Mouse (Mus musculus): ENCODE results near the gene Trim9. TPM values are rescaled to one million over a fixed set of nuclear protein-coding genes. Genes with fewer than 3 reads are reported as not detected.

The Trim9 gene
- polyA plus RNA-seq, 1 experiment = not detected

- no peak for TF ChIP-seq TAL1 (IDR thresholded peaks at IDR 0.05; ENCODE audit: low read length)
- TF ChIP-seq GATA1 (IDR thresholded peaks at IDR 0.05; ENCODE audit: low read length) = no peak
- Histone ChIP-seq H3K4me1 (ENCODE audit: control insufficient read depth) (no peaks in the 10 kb centered on the region), H3K36me3 (ENCODE audit: control insufficient read depth) (no peaks in the 10 kb centered on the region), H3K27me3 (ENCODE audit: control insufficient read depth) (no peaks in the 10 kb centered on the region), H3K4me3 (replicated peaks) (no peak overlapping the region), H3K9me3 (ENCODE audit: control insufficient read depth, low read length) (no peaks in the 10 kb centered on the region)
Measured at GRCm38 (mm10) chr12:70360276-70360675, 12.9 kb upstream of the Trim9 start.

GRCm38 (mm10) chr12:70359443-70359842 lies 12.0 kb upstream of the Trim9 start:
- TF ChIP-seq GATA1 (IDR thresholded peaks at IDR 0.05; ENCODE audit: low read length) = no peak
- TF ChIP-seq TAL1 (IDR thresholded peaks at IDR 0.05; ENCODE audit: low read length) = no peak
- Histone ChIP-seq H3K36me3 (ENCODE audit: control insufficient read depth) (no peaks in the 10 kb centered on the region), H3K4me1 (ENCODE audit: control insufficient read depth) (no peaks in the 10 kb centered on the region), H3K4me3 (replicated peaks) (no peak overlapping the region), H3K27me3 (ENCODE audit: control insufficient read depth) (no peaks in the 10 kb centered on the region), H3K9me3 (ENCODE audit: control insufficient read depth, low read length) (no peaks in the 10 kb centered on the region)

DNA sequence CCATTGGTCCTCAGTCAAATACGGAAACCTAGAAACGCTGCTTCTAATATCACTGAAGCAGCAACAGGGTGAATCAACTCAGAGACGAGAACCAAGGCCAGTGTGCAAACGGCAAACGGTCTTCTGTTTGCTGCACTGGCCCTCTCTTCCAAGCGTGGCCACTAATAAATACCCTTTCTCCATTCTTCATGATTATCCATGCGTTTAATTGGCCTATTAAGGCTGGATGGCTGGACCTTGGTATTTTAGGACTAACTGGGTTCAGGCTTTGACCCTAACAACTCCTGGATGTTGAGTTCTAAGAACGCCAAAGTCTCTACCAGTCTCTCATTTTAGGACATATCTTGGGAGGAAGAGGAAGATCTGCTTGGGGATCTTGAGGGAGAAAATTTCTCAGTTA lies 7.5 kb upstream of the Trim9 start:
- H3K4me1 ChIP-seq (ENCODE audit: control insufficient read depth) = no peaks in the 10 kb centered on the region
- TF ChIP-seq TAL1 (IDR thresholded peaks at IDR 0.05; ENCODE audit: low read length) (no peak), GATA1 (IDR thresholded peaks at IDR 0.05; ENCODE audit: low read length) (no peak)
- no peaks in the 10 kb centered on the region for H3K9me3 ChIP-seq (ENCODE audit: control insufficient read depth, low read length)
- peaks cover 2% of the 10 kb centered on the region; the same call in 1 of the 2 replicates for H3K27me3 ChIP-seq (ENCODE audit: control insufficient read depth)
- no peak overlapping the region for H3K4me3 ChIP-seq (replicated peaks)
- H3K36me3 ChIP-seq (ENCODE audit: control insufficient read depth) = no peaks in the 10 kb centered on the region

GRCm38 (mm10) chr12:70350490-70350889 lies 3.1 kb upstream of the Trim9 start:
- no peak overlapping the region for H3K4me3 ChIP-seq (replicated peaks)
- peaks cover 2% of the 10 kb centered on the region; the same call in 1 of the 2 replicates for H3K9me3 ChIP-seq (ENCODE audit: control insufficient read depth, low read length)
- H3K4me1 ChIP-seq (ENCODE audit: control insufficient read depth) = peaks cover 18% of the 10 kb centered on the region
- no peak for TF ChIP-seq GATA1 (IDR thresholded peaks at IDR 0.05; ENCODE audit: low read length)
- TF ChIP-seq TAL1 (IDR thresholded peaks at IDR 0.05; ENCODE audit: low read length) = no peak
- peaks cover 45% of the 10 kb centered on the region for H3K27me3 ChIP-seq (ENCODE audit: control insufficient read depth)
- no peaks in the 10 kb centered on the region for H3K36me3 ChIP-seq (ENCODE audit: control insufficient read depth)

DNA sequence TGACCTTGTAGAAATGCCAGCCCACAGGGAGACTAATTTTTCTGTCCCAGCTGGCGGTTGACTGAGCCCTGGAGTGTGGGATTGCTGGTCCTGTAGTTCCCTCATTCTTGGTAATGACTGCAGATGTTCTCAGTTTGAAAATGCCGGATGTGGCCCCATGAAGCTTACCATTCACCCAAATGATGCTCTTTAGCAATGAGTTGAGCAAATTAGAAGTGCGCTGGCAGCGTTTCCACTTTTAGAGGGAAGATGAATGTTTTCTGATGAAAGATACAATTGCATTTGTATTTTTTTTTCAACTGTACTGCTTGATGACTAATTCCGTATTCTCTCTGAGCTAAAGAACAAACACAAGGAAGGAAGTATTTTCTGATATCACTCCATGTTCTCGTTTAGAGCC lies 2.4 kb upstream of the Trim9 start:
- Histone ChIP-seq H3K9me3 (ENCODE audit: control insufficient read depth, low read length) (peaks cover 2% of the 10 kb centered on the region; the same call in 1 of the 2 replicates), H3K27me3 (ENCODE audit: control insufficient read depth) (peaks cover 52% of the 10 kb centered on the region), H3K4me1 (ENCODE audit: control insufficient read depth) (peaks cover 21% of the 10 kb centered on the region), H3K4me3 (replicated peaks) (no peak overlapping the region), H3K36me3 (ENCODE audit: control insufficient read depth) (no peaks in the 10 kb centered on the region)
- no peak for TF ChIP-seq TAL1 (IDR thresholded peaks at IDR 0.05; ENCODE audit: low read length)
- no peak for TF ChIP-seq GATA1 (IDR thresholded peaks at IDR 0.05; ENCODE audit: low read length)

- H3K4me3 ChIP-seq (replicated peaks) = no peak overlapping the region
Measured at GRCm38 (mm10) chr12:70348026-70348425, 612 bp upstream of the Trim9 start.

GRCm38 (mm10) chr12:70346139-70347026 lies 1.0 kb downstream of the Trim9 start:
- Histone ChIP-seq H3K27me3 (ENCODE audit: control insufficient read depth) (peaks cover 54% of the 10 kb centered on the region), H3K36me3 (ENCODE audit: control insufficient read depth) (no peaks in the 10 kb centered on the region), H3K4me1 (ENCODE audit: control insufficient read depth) (peaks cover 21% of the 10 kb centered on the region), H3K4me3 (replicated peaks) (peak overlapping the region; percentile 44), H3K9me3 (ENCODE audit: control insufficient read depth, low read length) (peaks cover 2% of the 10 kb centered on the region; the same call in 1 of the 2 replicates)
- no peak for TF ChIP-seq TAL1 (IDR thresholded peaks at IDR 0.05; ENCODE audit: low read length)
- no peak for TF ChIP-seq GATA1 (IDR thresholded peaks at IDR 0.05; ENCODE audit: low read length)

More at GRCm38 (mm10) chr12:70348026-70348425, 612 bp upstream of the Trim9 start:
- peaks cover 21% of the 10 kb centered on the region for H3K4me1 ChIP-seq (ENCODE audit: control insufficient read depth)
- TF ChIP-seq GATA1 (IDR thresholded peaks at IDR 0.05; ENCODE audit: low read length) (no peak), TAL1 (IDR thresholded peaks at IDR 0.05; ENCODE audit: low read length) (no peak)
- H3K36me3 ChIP-seq (ENCODE audit: control insufficient read depth) = no peaks in the 10 kb centered on the region
- peaks cover 54% of the 10 kb centered on the region for H3K27me3 ChIP-seq (ENCODE audit: control insufficient read depth)
- peaks cover 2% of the 10 kb centered on the region; the same call in 1 of the 2 replicates for H3K9me3 ChIP-seq (ENCODE audit: control insufficient read depth, low read length)

GRCm38 (mm10) chr12:70345531-70346138 lies 1.8 kb downstream of the Trim9 start:
- Histone ChIP-seq H3K27me3 (ENCODE audit: control insufficient read depth) (peaks cover 54% of the 10 kb centered on the region), H3K4me1 (ENCODE audit: control insufficient read depth) (peaks cover 21% of the 10 kb centered on the region)
- TF ChIP-seq TAL1 (IDR thresholded peaks at IDR 0.05; ENCODE audit: low read length) = no peak
- TF ChIP-seq GATA1 (IDR thresholded peaks at IDR 0.05; ENCODE audit: low read length) = no peak

DNA sequence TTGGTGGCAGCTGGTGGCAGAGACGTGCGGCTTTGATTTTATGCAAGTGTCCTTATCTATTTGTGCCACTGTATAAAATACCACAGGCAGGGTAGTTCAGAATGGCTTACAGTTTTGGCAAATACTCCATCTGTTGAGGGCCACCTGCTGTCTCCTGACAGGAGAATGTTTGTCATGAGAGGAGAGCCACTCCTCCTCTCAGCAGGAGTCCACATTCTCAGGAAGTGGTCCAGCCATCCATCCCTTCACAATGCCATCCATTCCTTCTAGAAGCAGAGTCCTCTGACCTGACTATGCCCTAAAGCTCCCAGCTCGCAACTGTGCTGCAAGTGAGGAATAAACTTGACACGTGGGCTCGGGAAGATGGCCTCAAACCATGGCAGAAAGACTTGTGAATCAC lies 12.2 kb downstream of the Trim9 start:
- H3K36me3 ChIP-seq (ENCODE audit: control insufficient read depth) = no peaks in the 10 kb centered on the region
- H3K27me3 ChIP-seq (ENCODE audit: control insufficient read depth) = no peaks in the 10 kb centered on the region
- H3K4me1 ChIP-seq (ENCODE audit: control insufficient read depth) = no peaks in the 10 kb centered on the region
- no peak overlapping the region for H3K4me3 ChIP-seq (replicated peaks)
- no peak for TF ChIP-seq GATA1 (IDR thresholded peaks at IDR 0.05; ENCODE audit: low read length)
- TF ChIP-seq TAL1 (IDR thresholded peaks at IDR 0.05; ENCODE audit: low read length) = no peak
- no peaks in the 10 kb centered on the region for H3K9me3 ChIP-seq (ENCODE audit: control insufficient read depth, low read length)

More at GRCm38 (mm10) chr12:70345531-70346138, 1.8 kb downstream of the Trim9 start:
- H3K36me3 ChIP-seq (ENCODE audit: control insufficient read depth) = no peaks in the 10 kb centered on the region
- H3K9me3 ChIP-seq (ENCODE audit: control insufficient read depth, low read length) = peaks cover 2% of the 10 kb centered on the region; the same call in 1 of the 2 replicates
- H3K4me3 ChIP-seq (replicated peaks) = no peak overlapping the region
